Mouse (Mus musculus): ENCODE data around the gene Atg2a.
"Not testable (repeated sequence)": the region's sequence is repeated elsewhere in the genome, so short reads cannot be mapped to it uniquely, and the experiment has no call there.

Gene Atg2a

DNA sequence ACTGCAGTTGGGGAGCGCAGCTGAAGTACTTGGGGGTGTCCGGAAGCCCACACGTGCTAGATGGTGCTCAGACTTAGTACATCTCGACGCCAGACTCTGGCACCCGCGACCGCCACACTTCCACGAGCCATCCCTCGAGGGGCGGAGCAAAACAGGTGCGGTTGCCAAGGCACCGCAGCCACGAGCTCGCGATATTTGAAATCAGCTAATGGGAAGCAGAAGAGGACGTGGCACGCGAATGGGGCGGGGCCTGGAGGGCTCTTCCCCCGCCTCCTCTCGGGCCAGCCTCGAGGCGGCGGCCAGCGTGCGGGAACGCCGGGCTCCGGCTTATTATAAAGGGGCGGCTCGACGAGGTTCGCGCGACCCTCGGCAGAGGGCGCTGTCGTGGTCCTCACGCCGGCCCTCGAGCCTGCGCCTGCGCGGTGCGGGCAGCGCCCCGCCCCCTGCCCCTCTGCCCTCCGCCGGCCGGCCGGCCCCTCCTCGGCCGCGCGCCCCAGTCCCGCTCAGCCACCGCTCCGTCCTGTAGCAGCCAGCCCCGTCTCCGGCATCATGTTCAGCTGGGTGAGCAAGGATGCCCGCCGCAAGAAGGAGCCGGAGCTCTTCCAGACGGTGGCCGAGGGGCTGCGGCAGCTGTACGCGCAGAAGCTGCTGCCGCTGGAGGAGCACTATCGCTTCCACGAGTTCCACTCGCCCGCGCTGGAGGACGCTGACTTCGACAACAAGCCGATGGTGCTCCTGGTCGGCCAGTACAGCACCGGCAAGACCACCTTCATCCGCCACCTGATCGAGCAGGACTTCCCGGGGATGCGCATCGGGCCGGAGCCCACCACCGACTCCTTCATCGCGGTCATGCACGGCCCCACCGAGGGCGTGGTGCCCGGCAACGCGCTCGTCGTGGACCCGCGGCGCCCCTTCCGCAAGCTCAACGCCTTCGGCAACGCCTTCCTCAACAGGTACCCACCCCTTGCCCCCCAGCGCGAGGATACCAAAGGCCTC is 35.3 kb downstream of the Atg2a start, which contains the start of gene Ehd1:
Gene Ehd1 (plus strand): TSS at position 300 of the 996 bp plus-strand sequence.
- DNase-seq (ENCODE audit: low read depth, low spot score) = peak; percentile 93

DNA sequence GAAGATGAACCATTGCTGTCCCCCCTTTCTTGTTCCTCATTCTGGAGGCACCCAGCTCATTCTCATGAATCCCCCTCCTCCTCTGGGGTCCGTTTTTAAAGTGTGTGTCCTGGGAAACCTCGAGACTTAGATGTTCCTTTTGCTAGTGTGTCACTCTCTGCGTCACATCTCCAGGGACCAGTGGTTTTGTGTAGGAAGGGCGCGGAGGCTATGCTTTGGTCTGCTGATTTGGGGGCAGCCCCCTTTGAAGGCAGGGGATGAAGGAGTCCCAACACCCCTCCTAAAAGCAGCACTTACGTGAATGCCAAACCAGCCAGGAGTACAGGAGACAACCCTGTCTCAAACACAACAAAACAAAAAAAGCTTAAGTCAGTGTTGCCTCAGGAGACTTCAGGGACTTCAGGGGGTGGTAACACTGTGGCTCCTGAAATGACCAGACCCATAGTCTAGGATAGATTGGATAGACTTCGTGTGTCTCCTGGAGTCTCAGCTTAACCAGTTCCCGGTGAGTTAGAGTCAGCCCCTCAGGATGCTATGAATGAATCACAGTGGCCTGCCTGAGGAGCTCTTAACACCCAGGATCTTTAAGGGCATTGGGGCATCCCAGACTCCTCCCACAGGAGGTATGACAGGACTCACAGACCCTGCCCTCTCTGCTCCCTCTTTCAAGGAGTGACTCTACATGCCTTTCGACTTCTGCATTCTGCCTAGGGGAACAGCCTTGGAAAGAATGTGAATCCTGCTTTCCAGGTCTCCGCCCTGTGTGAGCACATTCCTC is 36.4 kb downstream of the Atg2a start:
- DNase-seq (ENCODE audit: low read depth, low spot score) = no peak

DNA sequence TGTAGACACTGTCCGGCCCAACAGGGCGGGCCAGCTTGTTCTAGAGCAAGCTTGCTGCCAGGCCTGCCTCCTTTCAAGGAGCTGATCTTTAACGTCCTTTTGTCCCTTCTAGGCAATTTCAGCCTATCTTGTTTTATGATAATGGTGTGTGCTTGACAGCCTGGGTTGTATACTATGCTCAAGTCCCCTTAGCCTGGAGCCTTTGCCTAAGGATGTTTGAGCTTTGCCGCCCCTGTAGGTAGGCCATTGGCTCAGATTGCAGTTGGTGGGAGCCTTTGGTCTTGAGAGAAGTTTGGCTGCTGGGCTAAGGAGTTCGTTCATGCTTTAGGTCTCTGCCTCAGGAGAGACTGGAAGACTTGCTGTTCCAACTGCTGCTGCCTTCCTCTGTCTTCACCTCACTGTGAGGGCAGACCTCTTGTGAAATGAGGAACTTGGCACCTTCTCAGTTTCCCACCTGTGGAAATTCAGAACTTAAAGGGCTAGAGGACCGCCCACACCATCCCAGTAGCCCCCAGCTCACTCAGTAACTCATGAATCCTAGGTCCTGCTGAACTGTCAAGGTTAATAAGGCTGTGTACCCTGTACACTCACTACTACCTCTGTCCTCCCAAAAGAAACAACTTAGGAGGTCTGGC is 37.1 kb downstream of the Atg2a start:
- DNase-seq (ENCODE audit: low read depth, low spot score) = no peak

DNA sequence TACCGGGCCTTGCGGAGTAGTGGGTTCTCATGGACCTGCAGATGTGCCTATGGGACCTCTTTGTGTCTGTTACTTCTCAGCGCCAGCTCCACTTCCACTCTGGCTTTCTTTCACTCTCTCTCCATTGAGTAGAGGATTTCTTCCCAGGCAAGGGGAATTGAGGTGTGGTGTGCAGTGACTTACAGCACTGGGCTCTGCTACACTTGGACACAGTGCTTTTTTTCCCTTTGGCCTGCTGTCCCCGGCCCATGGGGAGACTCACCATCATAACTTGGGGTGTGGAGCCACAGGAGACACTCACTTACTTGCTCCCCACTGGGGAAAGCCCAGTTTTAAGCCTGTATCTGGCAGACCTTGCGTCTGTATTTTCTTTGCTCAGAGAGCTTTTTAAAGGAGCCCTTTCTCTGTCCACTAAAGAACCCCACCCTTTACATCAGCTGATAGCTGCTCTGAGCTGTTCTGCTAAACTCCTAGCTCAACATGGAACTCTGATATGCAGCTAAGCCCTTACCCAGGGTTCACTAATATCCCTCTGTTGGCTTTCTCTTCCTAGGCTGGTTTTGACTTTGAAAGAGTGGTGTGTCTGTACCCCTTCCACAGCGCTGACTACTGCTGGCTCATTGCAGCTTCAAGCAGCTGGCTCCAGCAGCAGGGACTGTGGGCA is 38.1 kb downstream of the Atg2a start:
- no peak for DNase-seq (ENCODE audit: low read depth, low spot score)

DNA sequence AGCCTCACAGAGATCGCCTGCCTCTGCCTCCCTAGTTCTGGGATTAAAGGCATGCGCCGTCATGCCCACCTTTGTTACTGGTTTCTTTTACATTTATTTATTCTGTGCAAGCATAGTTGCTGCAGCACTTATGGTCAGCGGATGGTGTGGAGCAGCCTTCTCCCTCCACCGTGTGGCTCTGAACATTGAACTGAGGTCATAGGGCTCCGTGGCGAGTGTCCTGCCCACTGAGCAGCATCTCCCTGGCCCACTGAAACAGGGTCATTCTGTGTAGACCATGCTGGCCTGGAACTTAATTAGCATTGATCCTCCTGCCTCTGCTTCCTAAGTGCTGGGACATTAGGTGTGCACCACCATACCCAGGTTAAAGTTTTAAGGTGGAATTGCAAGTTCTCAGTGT is 39.1 kb downstream of the Atg2a start:
- DNase-seq (ENCODE audit: low read depth, low spot score) = no peak

DNA sequence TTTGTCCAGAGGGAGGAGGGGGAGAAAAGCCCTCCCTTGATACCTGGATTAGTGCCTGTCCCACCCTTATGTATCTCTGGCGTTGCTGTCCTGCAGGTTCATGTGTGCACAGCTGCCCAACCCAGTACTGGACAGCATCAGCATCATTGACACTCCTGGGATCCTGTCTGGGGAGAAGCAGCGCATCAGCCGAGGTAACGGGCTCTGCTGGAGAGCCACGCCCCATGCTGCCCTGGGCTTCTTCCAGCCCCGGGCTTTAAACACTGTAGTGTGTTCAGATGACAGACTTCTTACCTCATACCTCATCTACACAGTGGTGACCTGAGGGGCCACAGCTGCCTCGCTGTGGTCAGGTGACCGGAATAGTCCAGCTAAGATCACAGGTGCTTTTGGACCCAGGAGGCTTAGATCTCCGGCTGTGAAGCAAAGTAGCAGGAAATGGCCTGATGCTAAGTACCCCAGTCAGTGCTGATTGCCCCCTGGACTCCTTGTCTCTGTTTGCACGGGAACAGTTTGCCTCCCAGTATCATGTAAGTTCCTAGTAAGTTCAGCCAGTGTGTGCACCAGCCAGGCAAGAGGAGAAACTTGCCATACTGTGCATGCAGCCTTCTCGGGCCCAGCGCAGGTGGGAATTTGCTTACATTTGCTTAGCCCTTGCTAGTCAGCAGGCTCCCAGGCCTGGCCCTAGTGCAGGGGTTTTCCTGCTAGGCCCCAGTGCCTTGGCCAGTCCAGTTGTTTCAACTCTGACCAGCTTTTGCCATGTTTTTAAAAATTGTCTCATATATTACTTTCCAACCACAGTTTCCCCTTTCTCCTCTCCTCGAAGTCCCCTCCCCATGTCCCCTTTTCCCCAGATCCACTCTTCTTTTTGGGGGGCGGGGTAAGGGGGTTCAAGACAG is 39.9 kb downstream of the Atg2a start:
- DNase-seq (ENCODE audit: low read depth, low spot score) = no peak

DNA sequence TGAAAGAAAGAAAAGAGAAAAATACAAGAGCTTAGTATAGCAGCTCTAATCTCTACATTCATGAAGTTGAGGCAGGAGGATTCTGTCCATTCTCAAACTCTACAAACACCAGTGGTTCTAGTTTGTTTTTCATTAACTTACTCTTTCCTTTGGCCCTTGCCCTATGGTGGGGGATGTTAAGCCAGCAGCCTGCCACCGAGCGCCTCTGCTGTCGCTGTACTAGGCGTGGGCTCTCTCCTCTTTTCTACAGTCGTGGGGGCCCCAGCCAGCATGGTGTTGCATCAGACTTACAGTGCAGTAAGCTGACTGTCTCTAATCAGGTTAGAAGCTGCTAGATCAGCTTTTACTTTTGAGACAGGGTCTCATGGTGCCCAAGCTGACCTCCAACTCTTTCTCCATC is 41.5 kb downstream of the Atg2a start:
- no peak for DNase-seq (ENCODE audit: low read depth, low spot score)

DNA sequence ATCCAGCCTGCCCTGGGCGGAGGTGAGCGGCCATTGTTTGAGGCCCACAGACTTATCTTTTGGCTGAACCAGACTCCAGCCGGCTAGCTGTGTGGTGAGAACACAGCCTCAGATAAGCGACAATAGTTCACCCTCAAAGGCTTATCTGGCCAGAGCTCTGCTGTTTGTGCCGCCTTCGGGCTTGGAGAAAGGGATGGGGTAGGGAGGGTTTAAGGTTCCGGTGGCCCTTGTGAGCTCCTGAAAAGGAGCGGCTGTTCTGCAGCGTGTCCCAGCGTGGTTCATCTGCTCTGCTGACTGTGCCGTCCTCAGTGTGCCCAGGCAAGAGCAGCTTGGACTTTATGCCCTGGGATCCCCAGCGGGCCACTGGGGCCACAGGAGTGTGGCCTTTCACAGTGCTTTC is 43.0 kb downstream of the Atg2a start:
- DNase-seq (ENCODE audit: low read depth, low spot score) = no peak

DNA sequence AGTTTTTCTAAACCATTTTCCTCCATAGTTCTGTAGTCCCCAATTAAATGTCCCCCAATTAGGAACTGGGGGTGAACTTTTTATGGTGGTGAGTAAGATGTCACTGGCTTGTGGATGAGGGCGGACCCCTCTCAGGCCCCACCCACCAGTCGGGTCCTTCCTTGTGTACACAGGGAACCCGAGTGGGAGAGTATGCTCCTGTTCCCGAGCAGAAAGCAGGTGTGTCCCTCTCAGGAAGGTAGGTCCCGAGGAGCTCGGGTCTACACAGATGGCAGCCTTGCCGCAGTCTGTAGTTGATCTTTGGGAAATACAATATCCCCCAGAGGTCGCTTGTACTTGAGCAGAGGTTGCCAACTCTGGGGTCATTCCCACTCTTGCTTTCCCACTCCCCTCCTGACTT is 43.8 kb downstream of the Atg2a start:
- no peak for DNase-seq (ENCODE audit: low read depth, low spot score)

DNA sequence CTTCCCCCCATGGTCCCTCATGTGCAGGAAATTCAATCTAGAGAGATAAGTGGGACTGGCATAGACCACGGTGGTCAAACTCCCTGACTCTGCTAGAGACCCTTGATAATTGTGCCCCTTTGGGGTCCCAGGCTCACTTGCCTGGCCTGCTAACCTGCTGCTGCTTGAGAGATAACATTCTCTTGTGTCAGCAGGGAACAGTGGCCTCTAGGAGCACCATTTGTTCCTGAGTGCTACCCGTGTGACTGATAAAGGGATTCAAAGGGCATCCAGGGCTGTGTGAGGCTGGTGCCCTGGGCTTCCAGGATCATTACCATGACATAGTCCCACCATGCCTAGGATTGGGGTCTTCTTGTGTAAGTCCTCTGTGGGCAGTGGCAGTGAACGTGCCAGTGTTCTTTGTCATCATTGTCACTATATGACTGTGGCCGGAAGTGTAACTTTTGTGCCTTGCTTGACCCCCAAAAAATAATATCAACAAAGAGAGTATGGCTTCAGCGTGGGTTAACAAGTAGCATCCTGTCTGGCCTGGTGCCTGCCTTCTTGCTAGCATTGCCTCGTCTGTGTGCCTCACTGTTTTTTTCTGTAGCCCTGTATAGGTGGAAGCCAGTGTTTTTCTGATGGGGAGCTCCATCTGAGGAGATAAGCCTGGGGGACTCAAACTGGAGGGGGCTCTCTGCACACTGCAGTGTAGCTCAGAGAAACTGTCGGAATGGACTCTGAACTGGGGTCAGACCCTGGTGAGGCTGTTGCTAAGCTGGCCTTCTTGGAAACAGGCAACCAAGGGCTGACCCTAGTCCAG is 44.4 kb downstream of the Atg2a start:
- no peak for DNase-seq (ENCODE audit: low read depth, low spot score)

DNA sequence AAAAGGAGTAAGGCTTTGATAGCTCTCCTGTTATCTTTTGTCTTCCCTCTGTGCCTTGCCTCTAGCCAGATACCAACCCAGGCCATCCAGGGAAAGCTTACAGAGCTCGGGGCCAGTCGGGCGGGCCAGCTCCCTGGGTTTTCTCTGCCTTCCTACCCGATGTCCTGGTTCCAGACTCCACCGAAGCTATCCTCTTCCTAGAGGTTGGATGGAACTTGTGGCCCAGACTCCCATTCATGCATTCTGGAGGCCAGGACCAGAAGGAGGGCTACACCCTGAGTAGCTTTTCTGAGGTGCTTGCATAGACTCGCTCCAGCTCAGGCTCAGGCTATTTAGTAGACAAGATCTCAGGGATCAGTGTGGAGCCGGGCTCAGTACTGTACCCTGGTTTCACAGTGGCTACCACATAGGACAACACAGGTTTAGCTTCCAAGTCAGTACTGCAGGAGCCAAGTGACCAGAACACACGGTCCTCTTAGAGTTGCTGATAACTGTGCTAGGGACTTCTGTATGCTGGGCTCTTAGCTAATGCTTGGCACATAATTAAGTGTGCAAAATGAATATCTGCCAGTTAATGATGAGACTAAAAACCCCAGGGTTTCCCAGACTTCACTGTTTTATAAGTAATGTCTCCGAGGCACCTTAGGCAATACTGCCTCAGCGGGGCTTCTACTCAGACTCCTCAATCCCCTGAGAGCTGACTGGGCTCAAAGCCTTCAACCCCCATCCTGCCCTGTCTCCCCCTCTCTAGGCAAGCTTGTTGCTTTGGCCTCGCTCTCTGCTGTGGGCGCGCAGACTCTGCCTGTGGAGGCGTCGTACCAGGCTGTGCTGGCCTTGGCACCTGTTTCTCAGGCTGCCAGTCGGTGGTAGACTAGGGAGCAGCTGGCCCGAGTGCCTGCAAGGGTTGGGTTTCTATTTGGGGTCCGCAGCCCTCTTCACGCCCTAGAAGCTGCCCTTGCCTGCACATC is 45.2 kb downstream of the Atg2a start:
- DNase-seq (ENCODE audit: low read depth, low spot score) = no peak

DNA sequence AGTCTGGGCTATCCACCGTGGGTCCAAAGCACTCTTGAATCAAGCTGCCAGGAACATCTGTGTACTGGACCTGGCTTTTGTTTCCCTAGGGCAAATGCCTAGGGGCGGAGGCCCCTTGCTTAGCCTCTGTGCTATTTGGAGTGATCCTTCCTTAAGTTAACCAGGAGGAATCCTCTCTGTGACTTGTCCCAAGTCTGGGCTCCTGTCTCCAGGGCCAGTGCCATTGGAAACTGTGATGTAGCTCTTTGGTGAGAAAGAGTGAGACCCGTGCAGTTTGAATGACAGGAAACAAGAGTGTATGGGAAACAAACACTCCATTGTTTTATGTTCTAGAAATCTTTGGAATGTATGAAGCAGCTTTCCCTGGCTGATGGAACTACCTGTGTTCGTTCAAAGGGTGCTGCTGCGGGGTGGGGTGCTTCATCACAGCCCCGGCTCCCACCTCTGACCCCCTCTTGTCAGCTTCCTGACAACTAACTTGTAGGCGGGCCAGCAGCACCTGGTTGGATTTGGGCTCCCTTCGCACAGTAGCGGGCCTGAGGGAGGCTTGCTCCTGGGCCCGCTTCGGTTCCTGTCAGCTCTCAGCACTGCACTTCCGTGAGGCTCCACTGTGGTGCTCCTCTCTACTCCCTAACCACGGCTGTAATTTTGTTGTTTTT is 46.9 kb downstream of the Atg2a start:
- no peak for DNase-seq (ENCODE audit: low read depth, low spot score)

DNA sequence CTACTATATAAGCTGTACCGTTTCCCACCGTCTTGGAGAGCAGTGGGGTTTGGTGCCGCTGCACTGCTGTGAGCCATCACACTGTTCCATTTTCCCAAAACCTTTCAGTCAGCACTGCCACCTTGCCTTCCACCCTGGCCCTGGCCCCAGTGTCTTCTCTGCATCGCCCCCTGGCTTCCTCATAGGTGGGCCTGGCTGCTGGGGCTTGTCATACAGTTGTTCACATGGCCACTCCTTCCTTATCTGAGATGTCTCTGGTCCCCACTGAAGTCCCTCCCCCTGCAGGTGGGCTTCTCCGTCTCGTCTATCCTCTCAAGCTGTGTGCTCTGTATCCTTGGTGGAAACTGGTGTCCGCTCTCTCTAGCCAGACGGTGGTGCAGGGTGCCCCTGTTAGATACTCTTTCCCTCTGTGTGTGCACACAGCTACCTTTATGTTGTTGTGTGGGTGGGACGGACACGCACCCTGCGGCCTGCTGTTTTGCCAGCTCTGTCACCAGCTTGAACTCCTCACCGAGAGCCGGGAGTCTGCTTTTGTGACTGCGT is 48.3 kb downstream of the Atg2a start:
- no peak for DNase-seq (ENCODE audit: low read depth, low spot score)

DNA sequence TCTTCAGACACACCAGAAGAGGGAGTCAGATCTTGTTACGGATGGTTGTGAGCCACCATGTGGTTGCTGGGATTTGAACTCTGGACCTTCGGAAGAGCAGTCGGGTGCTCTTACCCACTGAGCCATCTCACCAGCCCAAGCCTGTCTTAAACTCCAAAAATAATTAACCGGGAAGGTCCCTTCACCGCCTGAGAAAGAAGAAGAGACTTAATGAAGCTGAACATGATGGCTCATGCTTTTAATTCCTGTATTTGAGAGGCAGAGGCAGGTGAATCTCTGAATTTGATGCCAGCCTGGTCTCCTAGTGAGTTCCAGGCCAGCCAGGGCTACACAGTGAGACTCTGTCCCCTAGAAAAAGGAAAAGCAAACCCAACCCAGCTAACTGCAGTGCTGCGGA is 49.2 kb downstream of the Atg2a start:
- not testable (repeated sequence) for DNase-seq (ENCODE audit: low read depth, low spot score)

DNA sequence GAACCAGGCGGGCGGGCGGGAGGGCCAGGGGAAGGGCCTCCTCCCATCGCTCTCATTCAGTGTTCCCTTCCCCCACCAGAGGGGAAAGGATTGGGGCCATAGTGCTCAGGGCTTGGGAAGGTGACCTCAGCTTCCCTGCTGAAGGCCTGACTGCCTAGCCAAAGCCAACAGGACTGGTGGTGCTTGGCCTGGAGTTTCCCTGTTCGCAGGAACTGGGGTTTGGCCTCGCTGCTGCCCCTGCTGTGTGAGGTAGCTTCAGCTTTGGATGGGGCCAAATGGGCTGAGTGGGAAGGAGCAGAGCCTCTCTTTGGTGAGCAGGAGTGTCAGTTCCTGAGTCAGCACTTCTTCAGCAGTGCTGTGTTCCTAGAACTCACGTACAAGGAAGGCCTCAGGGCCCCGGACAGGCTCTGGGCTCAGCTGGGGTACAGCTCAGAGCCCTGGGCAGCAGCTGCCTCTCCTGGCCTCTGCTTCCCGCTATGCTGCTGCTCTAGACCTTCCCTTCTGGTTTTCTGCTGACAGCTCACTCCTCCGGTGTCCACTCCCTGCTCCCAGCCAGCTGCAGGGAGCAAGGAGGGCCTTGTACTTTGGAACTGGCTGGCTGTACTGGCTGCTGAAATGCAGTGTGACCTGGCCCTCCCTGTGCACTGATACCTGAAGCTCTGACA is 49.8 kb downstream of the Atg2a start:
- DNase-seq (ENCODE audit: low read depth, low spot score) = no peak

DNA sequence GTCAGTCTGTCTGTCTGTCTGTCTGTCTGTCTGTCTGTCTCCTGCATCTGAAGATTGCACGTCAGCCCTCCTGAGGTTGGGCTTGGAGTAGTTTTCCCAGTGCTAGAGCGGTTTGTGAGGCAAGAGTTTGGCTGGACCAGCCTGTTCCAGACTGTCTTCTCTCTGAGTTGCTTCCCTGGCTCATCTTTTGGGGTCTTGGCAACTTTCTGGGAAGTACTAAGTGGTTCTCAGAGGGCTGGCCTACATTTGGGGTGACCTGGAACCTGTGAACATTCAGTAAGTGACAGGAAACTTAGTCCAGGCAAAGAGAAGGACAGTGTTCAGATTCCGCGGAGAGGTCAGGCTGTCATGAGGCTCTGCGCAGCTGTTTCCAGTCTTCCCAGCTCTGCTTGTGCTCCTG is 50.8 kb downstream of the Atg2a start:
- no peak for DNase-seq (ENCODE audit: low read depth, low spot score)

DNA sequence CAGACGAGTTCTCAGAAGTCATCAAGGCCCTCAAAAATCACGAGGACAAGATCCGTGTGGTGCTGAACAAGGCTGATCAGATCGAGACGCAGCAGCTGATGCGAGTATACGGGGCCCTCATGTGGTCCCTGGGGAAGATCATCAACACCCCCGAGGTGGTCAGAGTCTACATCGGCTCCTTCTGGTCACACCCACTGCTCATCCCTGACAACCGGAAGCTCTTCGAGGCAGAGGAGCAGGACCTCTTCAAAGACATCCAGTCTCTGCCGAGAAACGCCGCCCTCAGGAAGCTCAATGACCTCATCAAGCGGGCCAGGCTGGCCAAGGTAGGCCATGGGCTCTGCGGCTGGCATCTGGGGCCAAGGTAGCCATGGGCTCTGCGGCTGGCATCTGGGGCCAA is 52.8 kb downstream of the Atg2a start:
- DNase-seq (ENCODE audit: low read depth, low spot score) = no peak

Measured in telencephalon, adult 2 months (tissue).